Mouse (Mus musculus): ENCODE data around the gene Wdr64. TPM values are rescaled to one million over a fixed set of nuclear protein-coding genes. Genes with fewer than 3 reads are reported as not detected.
A peak's percentile ranks its signal among the peaks of the same experiment; 100 is the strongest.

Gene Wdr64
- total RNA-seq (2017), result not detected in 2 replicates

- no peak for ATAC-seq (replicated peaks; ENCODE audit: low read depth, poor library complexity, severe bottlenecking)
These were observed at the start of gene Wdr64 for GRCm38 (mm10) chr1:175698293-175698692. Gene Wdr64, plus strand, starts transcription at chr1:175698593.

DNA sequence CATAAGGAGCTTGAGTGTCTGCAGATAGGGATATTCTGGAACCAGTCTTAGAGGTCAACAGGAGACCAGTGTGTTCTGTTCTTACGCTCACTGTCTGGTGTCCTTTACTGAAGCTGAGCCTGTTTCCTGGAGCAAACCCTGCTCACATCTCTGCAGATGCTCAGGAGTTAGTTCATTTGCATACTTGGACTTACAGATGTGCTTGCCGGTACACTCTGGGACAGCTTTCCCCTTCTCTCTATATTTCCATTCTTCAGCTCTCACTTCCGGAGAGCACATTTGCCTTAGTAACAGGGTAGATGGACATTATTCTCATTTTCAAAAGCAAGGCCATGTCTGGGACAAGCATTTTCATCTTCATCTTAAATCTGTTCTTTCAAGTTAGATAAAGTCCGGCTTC lies 49.8 kb upstream of the Wdr64 start:
- ATAC-seq (replicated peaks; ENCODE audit: low read depth, poor library complexity, severe bottlenecking), result no peak

- ATAC-seq (replicated peaks; ENCODE audit: low read depth, poor library complexity, severe bottlenecking), result peak; percentile 90
These were observed 38.5 kb upstream of the Wdr64 start for GRCm38 (mm10) chr1:175659900-175660299.

DNA sequence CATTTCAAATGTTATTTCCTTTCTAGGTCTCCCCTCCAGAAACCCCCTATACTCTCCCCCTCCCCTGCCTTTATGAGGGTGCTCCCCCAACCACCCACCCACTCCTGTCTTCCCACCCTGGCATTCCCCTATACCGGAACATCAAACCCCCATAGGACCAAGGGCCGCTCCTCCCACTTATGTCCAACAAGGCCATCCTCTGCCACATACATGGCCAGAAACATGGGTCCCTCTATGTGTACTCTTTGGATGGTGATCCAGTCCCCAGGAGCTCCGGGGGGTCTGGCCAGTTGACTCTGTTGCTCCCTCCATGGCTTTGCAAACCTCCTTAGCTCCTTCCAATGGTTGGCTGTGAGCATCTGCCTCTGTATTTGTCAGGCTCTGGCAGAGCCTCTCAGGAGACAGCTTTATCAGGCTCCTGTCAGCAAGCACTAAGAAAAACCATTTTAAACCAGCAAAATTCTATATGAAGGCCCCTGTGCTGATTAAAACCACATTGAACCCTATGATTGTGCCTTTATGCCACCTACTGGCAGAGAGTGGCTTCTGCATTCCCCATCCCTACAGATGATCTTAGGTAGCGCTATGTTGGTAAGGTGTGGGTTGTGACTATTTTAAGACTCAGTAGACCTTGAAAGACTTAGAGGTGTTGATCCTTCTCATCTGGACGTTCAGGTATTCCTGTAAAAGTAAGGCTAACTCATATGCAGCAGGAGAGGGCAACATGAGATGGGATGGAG lies 29.6 kb upstream of the Wdr64 start:
- peak; percentile 97 for ATAC-seq (replicated peaks; ENCODE audit: low read depth, poor library complexity, severe bottlenecking)

DNA sequence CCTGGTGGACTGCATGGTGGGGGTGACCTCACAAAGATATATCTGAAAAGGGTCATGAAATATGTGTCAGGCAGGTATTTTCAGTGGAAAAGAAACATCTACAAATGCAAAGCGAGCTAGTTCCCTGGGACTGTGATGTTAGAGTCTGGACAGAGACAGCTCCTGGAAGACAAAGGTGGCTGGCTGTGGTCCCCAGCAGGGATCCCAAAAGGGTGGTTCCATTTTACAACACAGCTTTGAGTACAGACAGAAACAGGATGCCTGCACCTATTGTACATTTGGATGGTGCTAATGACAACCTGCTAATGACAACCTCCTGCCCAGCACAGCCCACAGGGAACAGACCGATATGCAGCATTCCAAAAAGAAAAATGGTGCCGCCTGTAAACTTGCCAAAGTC lies 28.9 kb upstream of the Wdr64 start:
- no peak for ATAC-seq (replicated peaks; ENCODE audit: low read depth, poor library complexity, severe bottlenecking)

DNA sequence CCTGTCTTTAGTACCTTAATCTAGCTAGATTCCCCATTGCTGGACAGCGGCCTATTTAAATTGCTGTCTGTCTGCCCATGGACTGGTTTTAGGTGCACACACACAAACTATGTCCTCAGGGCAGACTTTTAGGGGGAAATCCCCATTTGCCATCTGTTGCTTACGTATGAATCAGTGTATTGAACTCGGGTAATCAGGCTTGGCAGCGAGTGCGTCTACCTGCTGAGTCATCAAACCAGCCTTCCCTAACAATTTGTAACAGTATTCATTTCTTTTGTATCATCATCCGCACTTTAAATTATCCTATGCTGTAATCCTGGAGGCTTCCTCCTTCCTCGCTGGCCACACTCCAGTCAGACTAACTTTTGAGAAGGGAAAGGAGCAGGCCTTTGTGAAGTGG lies 28.4 kb upstream of the Wdr64 start:
- ATAC-seq (replicated peaks; ENCODE audit: low read depth, poor library complexity, severe bottlenecking), result no peak

DNA sequence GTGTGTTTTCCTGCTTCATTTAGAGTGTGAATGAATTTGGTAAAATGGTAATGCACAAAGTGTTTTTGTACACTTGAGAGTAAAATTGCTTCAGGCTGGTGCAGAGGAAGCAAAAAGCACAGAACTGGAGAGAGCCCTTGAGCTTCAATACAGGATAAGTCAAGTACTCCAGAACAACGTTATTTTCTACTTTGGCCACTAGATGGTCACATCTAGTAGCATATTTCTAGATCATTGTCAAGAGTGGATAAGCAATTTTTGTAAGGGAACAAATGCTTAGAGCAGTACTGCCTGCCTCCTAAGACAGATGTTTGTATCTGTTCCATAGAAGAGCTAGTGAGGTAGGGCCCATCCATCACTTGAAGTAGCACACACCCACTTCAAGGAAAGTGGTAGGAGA lies 26.8 kb upstream of the Wdr64 start:
- peak; percentile 43 for ATAC-seq (replicated peaks; ENCODE audit: low read depth, poor library complexity, severe bottlenecking)

- ATAC-seq (replicated peaks; ENCODE audit: low read depth, poor library complexity, severe bottlenecking), result no peak
These were observed 24.6 kb upstream of the Wdr64 start for GRCm38 (mm10) chr1:175673563-175674325.

DNA sequence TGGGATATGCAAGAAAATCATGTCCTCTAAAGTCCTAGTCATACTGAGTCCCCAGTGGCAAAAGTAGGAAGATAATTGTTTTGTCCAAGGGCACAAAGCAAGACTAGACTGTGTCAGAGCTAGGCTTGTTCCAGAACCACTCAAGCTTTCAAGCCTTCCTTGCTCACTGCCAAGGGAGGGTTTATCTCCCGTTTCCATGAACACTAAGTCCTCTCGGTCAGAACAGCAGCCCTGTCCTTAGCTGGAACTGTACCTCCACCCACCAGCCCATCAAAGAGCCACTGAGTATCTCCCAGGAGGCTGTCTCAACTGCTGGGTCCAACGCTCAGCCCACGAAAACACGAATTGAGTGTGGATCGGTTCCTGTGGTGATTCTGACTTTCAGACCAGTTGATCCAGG lies 23.3 kb upstream of the Wdr64 start:
- no peak for ATAC-seq (replicated peaks; ENCODE audit: low read depth, poor library complexity, severe bottlenecking)

DNA sequence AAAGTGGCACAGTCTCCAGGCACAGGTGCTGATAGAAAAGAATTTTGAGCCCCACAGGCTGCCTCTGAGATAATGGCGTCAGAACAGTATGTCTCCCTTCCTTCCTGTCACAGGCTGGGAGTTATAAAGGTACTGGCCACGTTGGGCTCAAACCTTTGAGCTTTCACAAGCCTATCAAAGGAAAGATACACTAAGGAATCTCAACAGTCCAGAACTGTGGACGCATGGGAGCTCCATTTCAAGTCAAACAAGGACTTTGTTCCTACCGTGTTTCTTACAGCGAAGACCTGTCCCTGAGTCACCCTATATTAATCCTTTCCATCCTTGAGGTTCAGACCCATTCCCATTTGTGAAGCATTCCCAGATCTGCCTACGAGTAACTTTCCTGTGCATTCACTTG lies 20.9 kb upstream of the Wdr64 start:
- ATAC-seq (replicated peaks; ENCODE audit: low read depth, poor library complexity, severe bottlenecking), result no peak

DNA sequence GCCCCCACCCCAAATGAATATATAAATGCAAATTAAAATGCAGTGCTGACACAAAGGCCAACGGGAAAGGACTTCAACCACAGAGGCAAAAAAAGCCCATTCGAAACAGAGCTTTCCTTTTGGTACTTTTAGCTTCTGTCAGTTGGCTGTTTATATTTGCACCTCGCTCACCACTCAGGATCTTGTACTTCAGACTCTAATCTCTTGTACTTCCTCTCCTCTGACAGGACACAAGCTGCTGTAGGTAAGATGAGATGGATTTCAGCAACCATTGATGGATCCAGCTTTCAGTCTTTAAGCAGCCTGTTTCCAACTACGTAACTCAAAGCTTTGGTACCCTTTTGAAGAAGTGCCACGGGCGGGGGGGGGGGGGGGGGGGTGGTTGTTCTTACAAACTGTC lies 17.4 kb upstream of the Wdr64 start:
- no peak for ATAC-seq (replicated peaks; ENCODE audit: low read depth, poor library complexity, severe bottlenecking)

- peak; percentile 1; the same call in 1 of the 2 replicates for ATAC-seq (replicated peaks; ENCODE audit: low read depth, poor library complexity, severe bottlenecking)
These were observed 6.6 kb upstream of the Wdr64 start for GRCm38 (mm10) chr1:175691686-175692245.

DNA sequence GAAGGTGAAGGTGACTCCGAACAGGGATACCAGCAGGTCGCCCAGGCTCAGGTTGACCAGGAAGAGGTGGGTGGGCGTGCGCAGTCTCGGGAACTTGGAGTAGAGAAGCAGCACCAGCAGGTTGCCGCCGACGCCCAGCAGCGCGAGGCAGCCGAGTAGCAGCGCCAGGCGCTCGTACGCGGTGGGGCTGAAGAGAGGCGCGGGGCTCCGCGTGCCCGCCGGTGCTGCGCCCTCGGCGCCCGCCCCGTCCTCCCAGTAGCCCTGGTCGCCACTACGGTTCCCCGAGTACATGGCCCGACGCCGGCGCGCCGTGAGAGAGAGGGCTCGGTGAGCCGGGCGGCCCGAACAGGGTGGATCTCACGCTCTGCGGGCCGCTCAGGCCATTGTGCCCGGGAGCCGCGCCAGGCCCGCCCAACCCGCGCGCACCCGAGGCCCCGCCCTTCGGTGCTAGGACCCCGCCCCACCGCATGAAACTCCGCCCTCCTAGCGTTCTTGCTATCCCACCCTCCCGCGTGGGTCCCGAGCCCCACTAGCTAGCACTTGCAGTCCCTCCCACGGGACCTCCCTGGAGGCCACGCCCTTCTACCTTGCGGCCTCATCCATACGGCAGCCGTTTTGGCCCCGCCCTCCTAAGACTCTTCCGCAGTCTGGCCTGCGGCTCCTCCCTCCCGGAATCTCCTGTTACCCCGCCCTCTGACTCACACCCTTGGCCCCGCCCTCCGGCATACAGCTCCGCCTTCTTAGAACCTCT lies 6.0 kb upstream of the Wdr64 start, which contains the start of the genes Opn3 and Chml:
TSS of gene Opn3 (minus strand) at position 531 of the 751 bp plus-strand sequence.
TSS of gene Chml (minus strand) at position 656 of the 751 bp plus-strand sequence.
- peak; percentile 86 for ATAC-seq (replicated peaks; ENCODE audit: low read depth, poor library complexity, severe bottlenecking)

GRCm38 (mm10) chr1:175692997-175693361 lies 5.4 kb upstream of the Wdr64 start:
- no peak for ATAC-seq (replicated peaks; ENCODE audit: low read depth, poor library complexity, severe bottlenecking)

DNA sequence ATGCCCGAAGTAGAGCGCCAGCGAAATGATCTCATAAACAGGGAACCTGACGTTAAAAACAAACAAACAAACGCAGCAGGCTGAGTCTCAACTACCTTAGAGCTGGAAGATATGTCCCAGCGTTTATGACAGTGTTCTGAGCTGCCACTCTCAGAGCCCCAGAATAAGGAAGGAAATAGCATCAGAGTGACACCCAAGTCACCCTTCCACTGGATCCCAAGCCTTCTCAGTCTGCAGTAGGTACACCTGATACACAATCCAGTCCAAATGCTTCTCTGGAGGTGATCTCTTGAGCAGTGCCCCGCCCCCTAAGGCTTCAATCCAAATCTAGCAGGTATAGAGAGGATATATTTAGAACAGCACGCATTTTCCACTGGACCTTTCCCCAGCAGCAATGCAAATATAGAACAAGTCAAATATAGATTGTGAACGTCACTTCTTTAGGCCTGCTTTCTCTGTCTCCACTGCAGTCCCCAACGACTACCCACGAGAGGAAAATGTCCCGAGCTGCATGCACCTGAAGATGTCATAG lies 4.9 kb upstream of the Wdr64 start:
- ATAC-seq (replicated peaks; ENCODE audit: low read depth, poor library complexity, severe bottlenecking), result peak; percentile 34

DNA sequence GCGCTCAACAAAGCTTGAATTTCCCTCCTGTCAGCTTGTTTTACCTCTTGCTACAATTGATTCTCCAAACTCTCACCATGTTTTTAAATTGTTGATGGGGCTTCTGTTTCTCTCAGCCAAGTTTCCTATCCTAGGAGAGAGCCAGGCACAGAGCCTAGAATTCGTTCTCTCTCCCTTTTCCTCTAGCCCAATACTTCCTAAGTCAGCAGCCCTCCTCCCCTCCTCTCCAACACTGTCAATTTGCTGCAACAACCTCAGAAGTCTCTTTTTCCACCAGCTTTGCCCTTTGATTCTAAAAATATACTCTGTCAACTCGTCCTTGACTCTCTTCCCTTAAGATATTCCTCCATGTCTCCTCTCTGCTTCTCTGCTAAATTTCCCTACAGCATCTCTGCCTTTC lies 982 bp downstream of the Wdr64 start:
- ATAC-seq (replicated peaks; ENCODE audit: low read depth, poor library complexity, severe bottlenecking), result no peak

- peak; percentile 66; the same call in 1 of the 2 replicates for ATAC-seq (replicated peaks; ENCODE audit: low read depth, poor library complexity, severe bottlenecking)
These were observed 1.4 kb downstream of the Wdr64 start for GRCm38 (mm10) chr1:175699796-175700195.

- ATAC-seq (replicated peaks; ENCODE audit: low read depth, poor library complexity, severe bottlenecking), result no peak
These were observed 2.8 kb downstream of the Wdr64 start for GRCm38 (mm10) chr1:175701145-175701544.

DNA sequence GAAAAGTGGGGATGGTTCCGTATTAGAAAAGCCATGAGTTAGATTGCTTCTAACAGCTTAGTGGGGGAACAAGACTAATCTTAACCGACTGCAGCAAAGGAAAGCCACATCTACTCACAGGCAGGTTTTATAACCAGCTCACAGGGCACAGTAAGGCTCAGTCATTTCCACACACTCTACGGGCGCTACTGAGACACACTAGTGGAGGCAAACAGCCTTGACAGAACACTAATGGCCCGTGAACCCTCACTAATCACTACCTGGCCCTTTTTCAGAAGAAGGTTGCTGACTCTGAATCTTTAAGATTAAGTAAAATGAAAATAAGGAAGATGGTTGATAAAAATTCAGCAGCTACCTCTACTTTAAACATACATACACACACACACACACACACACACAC lies 9.2 kb downstream of the Wdr64 start:
- ATAC-seq (replicated peaks; ENCODE audit: low read depth, poor library complexity, severe bottlenecking), result no peak

DNA sequence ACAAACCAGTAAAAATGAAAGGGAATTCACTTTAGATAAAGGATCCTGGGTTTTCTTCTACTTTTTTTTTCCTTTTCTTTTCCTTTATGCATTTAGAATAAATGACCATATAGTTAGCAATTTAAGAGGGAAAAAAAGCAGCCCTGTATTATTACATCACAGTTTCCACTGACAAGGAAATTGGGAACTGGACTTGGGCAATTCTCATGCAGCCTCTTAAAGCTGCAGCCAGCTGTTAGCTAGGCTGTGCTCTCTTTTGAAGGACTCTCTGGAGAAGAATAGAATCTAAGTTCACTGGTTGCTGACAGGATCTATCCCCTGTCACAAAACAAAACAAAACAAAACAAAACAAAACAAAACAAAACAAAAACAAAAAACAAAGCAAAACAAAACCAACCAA lies 9.6 kb downstream of the Wdr64 start:
- ATAC-seq (replicated peaks; ENCODE audit: low read depth, poor library complexity, severe bottlenecking), result no peak
